Mouse (Mus musculus): ENCODE results near the gene Ffar2. TPM values are rescaled to one million over a fixed set of nuclear protein-coding genes. Genes with fewer than 3 reads are reported as not detected.

The Ffar2 gene
- polyA plus RNA-seq, 1 experiment from 2014 or later, result 1.4 TPM

DNA sequence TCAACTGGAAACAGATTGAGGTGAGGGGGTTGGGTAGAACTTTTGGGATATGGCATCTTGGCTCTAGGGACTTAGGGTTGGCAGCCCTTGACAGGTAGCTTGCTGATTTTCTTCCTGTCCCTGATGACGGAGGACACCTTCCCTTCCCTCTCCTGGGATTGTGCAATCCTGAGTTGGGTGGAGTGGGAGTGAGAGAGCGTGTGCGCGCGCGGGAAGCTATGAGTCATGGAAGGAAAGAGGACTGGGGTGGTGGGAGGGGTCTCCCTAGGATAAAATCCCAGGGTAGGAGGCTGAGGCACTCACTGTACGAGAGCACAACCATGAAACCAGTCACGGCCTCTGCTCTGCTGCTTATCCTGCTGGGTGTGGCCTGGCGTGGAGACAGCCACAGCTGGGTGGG, 47.5 kb downstream of the Ffar2 start:
- WGBS, result 44% methylated on average over 9 of the region's 9 CpGs
- DNase-seq (ENCODE audit: low spot score) (peak; percentile 31), ATAC-seq (0 out of 2 replicates have a peak, but pooled peaks have one; percentile 28)
- TF ChIP-seq EP300 (IDR thresholded peaks at IDR 0.05), result no peak
- no peak for TF ChIP-seq CTCF (IDR thresholded peaks at IDR 0.05)
- H3K4me2 ChIP-seq (replicated peaks; ENCODE audit: low read depth, low read length), result no peak overlapping the region
- no peaks in the 10 kb centered on the region for H3K4me1 ChIP-seq (ENCODE audit: insufficient read depth, low read depth, low read length)
- no peaks in the 10 kb centered on the region for H3K9me3 ChIP-seq (ENCODE audit: low read length)
- no peaks in the 10 kb centered on the region for H3K36me3 ChIP-seq (ENCODE audit: insufficient read depth, low read length)
- H3K27ac ChIP-seq (ENCODE audit: low read length), result no peak overlapping the region
- H3K9ac ChIP-seq (replicated peaks; ENCODE audit: low read depth), result no peak overlapping the region
- H3K4me3 ChIP-seq (ENCODE audit: low read depth, low read length), result no peak overlapping the region
- H3K27me3 ChIP-seq (replicated peaks; ENCODE audit: insufficient read depth, low read length), result no peaks in the 10 kb centered on the region

DNA sequence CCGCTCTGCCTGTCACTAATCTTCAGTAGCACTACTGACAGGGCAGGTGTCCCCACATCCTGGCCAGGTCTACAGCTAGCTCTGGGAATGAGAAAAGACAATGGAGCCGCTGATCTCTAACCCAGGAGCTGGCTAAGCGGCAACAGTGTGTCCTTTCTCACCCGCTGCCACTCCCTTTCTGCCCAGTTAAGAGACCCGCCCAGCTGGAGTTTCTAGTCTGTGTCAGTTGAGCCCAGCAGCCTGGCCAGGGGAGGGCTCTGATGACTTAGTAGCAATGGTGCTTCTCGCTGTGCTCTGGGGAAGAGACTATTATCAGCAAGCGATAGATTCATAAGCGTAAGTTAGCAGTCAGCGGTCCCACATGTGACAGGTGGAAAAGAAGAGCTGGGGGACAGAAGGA, 54.3 kb downstream of the Ffar2 start:
- Histone ChIP-seq H3K4me2 (replicated peaks; ENCODE audit: low read depth, low read length) (no peak overlapping the region), H3K4me3 (ENCODE audit: low read depth, low read length) (no peak overlapping the region), H3K36me3 (ENCODE audit: insufficient read depth, low read length) (no peaks in the 10 kb centered on the region), H3K4me1 (ENCODE audit: insufficient read depth, low read depth, low read length) (no peaks in the 10 kb centered on the region), H3K27ac (ENCODE audit: low read length) (no peak overlapping the region), H3K27me3 (replicated peaks; ENCODE audit: insufficient read depth, low read length) (no peaks in the 10 kb centered on the region), H3K9me3 (ENCODE audit: low read length) (no peaks in the 10 kb centered on the region), H3K9ac (replicated peaks; ENCODE audit: low read depth) (no peak overlapping the region)
- WGBS, result 21% methylated on average over 9 of the region's 9 CpGs
- DNase-seq (ENCODE audit: low spot score) (peak; percentile 48), ATAC-seq (no peak; the same call in 1 of the 2 replicates)
- TF ChIP-seq CTCF (IDR thresholded peaks at IDR 0.05) (no peak), EP300 (IDR thresholded peaks at IDR 0.05) (no peak)

Other genes with a start within 250 kb of the Ffar2 start
- 6.8 and 6.9 TPM in 2 replicates for gene Kmt2b, start 235.0 kb downstream of the Ffar2 start, polyA plus RNA-seq (2015; fragmentation: Nextera tagmentation; extraction: Ambion mirVana)
- gene Zbtb32, start 224.9 kb downstream of the Ffar2 start, polyA plus RNA-seq (2015; fragmentation: Nextera tagmentation; extraction: Ambion mirVana), result 3.0 and 3.9 TPM in 2 replicates
- gene Upk1a, start 210.9 kb downstream of the Ffar2 start, polyA plus RNA-seq (2015; fragmentation: Nextera tagmentation; extraction: Ambion mirVana), result 11.2 and 11.8 TPM in 2 replicates
- gene Cox6b1, start 197.6 kb downstream of the Ffar2 start, polyA plus RNA-seq (2015; fragmentation: Nextera tagmentation; extraction: Ambion mirVana), result 717 and 766 TPM in 2 replicates
- gene Etv2, start 187.9 kb downstream of the Ffar2 start, polyA plus RNA-seq (2015; fragmentation: Nextera tagmentation; extraction: Ambion mirVana), result not detected in 2 replicates
- gene Rbm42, start 173.5 kb downstream of the Ffar2 start, polyA plus RNA-seq (2015; fragmentation: Nextera tagmentation; extraction: Ambion mirVana), result 101 and 107 TPM in 2 replicates
- 10.0 and 10.3 TPM in 2 replicates for gene Haus5, start 158.8 kb downstream of the Ffar2 start, polyA plus RNA-seq (2015; fragmentation: Nextera tagmentation; extraction: Ambion mirVana)
- gene Pmis2, start 152.2 kb downstream of the Ffar2 start, polyA plus RNA-seq (2015; fragmentation: Nextera tagmentation; extraction: Ambion mirVana), result not detected in 2 replicates
- gene 2200002J24Rik, start 124.8 kb downstream of the Ffar2 start, polyA plus RNA-seq (2015; fragmentation: Nextera tagmentation; extraction: Ambion mirVana), result 0.69 and 1.2 TPM in 2 replicates
- gene Atp4a, start 111.6 kb downstream of the Ffar2 start, polyA plus RNA-seq (2015; fragmentation: Nextera tagmentation; extraction: Ambion mirVana), result 0.14 TPM in 1 of 2 replicates, not detected in the other
- 179 and 193 TPM in 2 replicates for gene Tmem147, start 94.2 kb downstream of the Ffar2 start, polyA plus RNA-seq (2015; fragmentation: Nextera tagmentation; extraction: Ambion mirVana)
- 0.18 and 0.21 TPM in 2 replicates for gene Gapdhs, start 80.1 kb downstream of the Ffar2 start, polyA plus RNA-seq (2015; fragmentation: Nextera tagmentation; extraction: Ambion mirVana)
- gene Sbsn, start 72.3 kb downstream of the Ffar2 start, polyA plus RNA-seq (2015; fragmentation: Nextera tagmentation; extraction: Ambion mirVana), result 6.7 and 7.3 TPM in 2 replicates
- 65.2 and 74.3 TPM in 2 replicates for gene Dmkn, start 60.0 kb downstream of the Ffar2 start, polyA plus RNA-seq (2015; fragmentation: Nextera tagmentation; extraction: Ambion mirVana)
- 2.1 and 4.4 TPM in 2 replicates for gene Krtdap, start 35.9 kb downstream of the Ffar2 start, polyA plus RNA-seq (2015; fragmentation: Nextera tagmentation; extraction: Ambion mirVana)
- gene Ffar3, start 32.4 kb upstream of the Ffar2 start, polyA plus RNA-seq (2015; fragmentation: Nextera tagmentation; extraction: Ambion mirVana), result not detected in 2 replicates
- gene Ffar1, start 37.8 kb upstream of the Ffar2 start, polyA plus RNA-seq (2015; fragmentation: Nextera tagmentation; extraction: Ambion mirVana), result not detected in 2 replicates
- 0.35 and 0.79 TPM in 2 replicates for gene Cd22, start 56.6 kb upstream of the Ffar2 start, polyA plus RNA-seq (2015; fragmentation: Nextera tagmentation; extraction: Ambion mirVana)
- 1.2 and 1.8 TPM in 2 replicates for gene Mag, start 91.1 kb upstream of the Ffar2 start, polyA plus RNA-seq (2015; fragmentation: Nextera tagmentation; extraction: Ambion mirVana)
- gene Hamp2, start 100.9 kb upstream of the Ffar2 start, polyA plus RNA-seq (2015; fragmentation: Nextera tagmentation; extraction: Ambion mirVana), result not detected in 2 replicates
- not detected in 2 replicates for gene Hamp, start 120.3 kb upstream of the Ffar2 start, polyA plus RNA-seq (2015; fragmentation: Nextera tagmentation; extraction: Ambion mirVana)
- gene Usf2, start 133.0 kb upstream of the Ffar2 start, polyA plus RNA-seq (2015; fragmentation: Nextera tagmentation; extraction: Ambion mirVana), result 19.6 and 21.1 TPM in 2 replicates
- 53.8 and 57.9 TPM in 2 replicates for gene Lsr, start 149.7 kb upstream of the Ffar2 start, polyA plus RNA-seq (2015; fragmentation: Nextera tagmentation; extraction: Ambion mirVana)
- 9.5 and 12.3 TPM in 2 replicates for gene Fam187b, start 150.0 kb upstream of the Ffar2 start, polyA plus RNA-seq (2015; fragmentation: Nextera tagmentation; extraction: Ambion mirVana)
- gene Fxyd5, start 218.7 kb upstream of the Ffar2 start, polyA plus RNA-seq (2015; fragmentation: Nextera tagmentation; extraction: Ambion mirVana), result 168 and 206 TPM in 2 replicates
- 1.2 and 1.8 TPM in 2 replicates for gene Fxyd7, start 227.7 kb upstream of the Ffar2 start, polyA plus RNA-seq (2015; fragmentation: Nextera tagmentation; extraction: Ambion mirVana)
- 175 and 211 TPM in 2 replicates for gene Fxyd1, start 233.4 kb upstream of the Ffar2 start, polyA plus RNA-seq (2015; fragmentation: Nextera tagmentation; extraction: Ambion mirVana)
- 0.20 and 0.27 TPM in 2 replicates for gene Lgi4, start 235.6 kb upstream of the Ffar2 start, polyA plus RNA-seq (2015; fragmentation: Nextera tagmentation; extraction: Ambion mirVana)